Mouse (Mus musculus) myocyte (in vitro differentiated cells): ENCODE data around the gene Rbm47. TPM values are rescaled to one million over a fixed set of nuclear protein-coding genes. Genes with fewer than 3 reads are reported as not detected.

Experiments used
- H3K27me3 ChIP-seq: one replicate; pipeline ENCODE4 v1.6.1; 2011; ENCODE audit not compliant: control insufficient read depth, insufficient read depth, insufficient read length
- H3K36me3 ChIP-seq: one replicate; pipeline ENCODE4 v1.6.1; 2011; ENCODE audit not compliant: control insufficient read depth, insufficient read depth
- H3K4me2 ChIP-seq: one replicate; pipeline ENCODE4 v1.6.1; 2011; ENCODE audit warnings: low read depth, control low read depth
- H3K4me3 ChIP-seq: one replicate; pipeline ENCODE4 v1.5.1; 2011; ENCODE audit warnings: mild to moderate bottlenecking, control low read depth, moderate library complexity
- H3K79me2 ChIP-seq: one replicate; pipeline ENCODE4 v1.6.1; 2011; ENCODE audit not compliant: control insufficient read depth, insufficient read depth
- H3ac ChIP-seq: one replicate; pipeline ENCODE4 v1.6.1; 2011; ENCODE audit not compliant: control insufficient read depth, insufficient read length
- CEBPB ChIP-seq: IDR thresholded peaks from 2 replicates; pipeline ENCODE4 v1.6.1; 2011; ENCODE audit warnings: mild to moderate bottlenecking, moderate library complexity; ENCODE audit not compliant: poor library complexity, insufficient read depth, severe bottlenecking
- E2F4 ChIP-seq: IDR thresholded peaks from one replicate; pipeline ENCODE4 v1.6.1; 2011; ENCODE audit warnings: mild to moderate bottlenecking, control low read depth, moderate library complexity; ENCODE audit not compliant: insufficient read depth
- MAX ChIP-seq: IDR thresholded peaks from one replicate; pipeline ENCODE4 v1.6.1; 2011; ENCODE audit warnings: low read depth, mild to moderate bottlenecking, control low read depth
- MYOD1 ChIP-seq, 3 experiments: IDR thresholded peaks; one replicate each; pipeline ENCODE4 v1.6.1; 2011; ENCODE audit warnings: control low read depth in 2 of 3, low read depth in 2 of 3, mild to moderate bottlenecking in 2 of 3, moderate library complexity in 1 of 3; ENCODE audit not compliant: insufficient read length in 2 of 3, control insufficient read depth in 1 of 3
- MYOG ChIP-seq, 3 experiments: IDR thresholded peaks; one replicate each; pipeline ENCODE4 v1.6.1; 2011; ENCODE audit warnings: control low read depth in 2 of 3, low read depth in 2 of 3, mild to moderate bottlenecking in 2 of 3; ENCODE audit not compliant: insufficient read length in 2 of 3, control insufficient read depth in 1 of 3, insufficient read depth in 1 of 3
- POLR2A ChIP-seq: IDR thresholded peaks from one replicate; pipeline ENCODE4 v1.6.1; 2011; ENCODE audit warnings: low read depth, mild to moderate bottlenecking, control low read depth, moderate library complexity; ENCODE audit not compliant: insufficient read length
- POLR2AphosphoS2 ChIP-seq: IDR thresholded peaks from one replicate; pipeline ENCODE4 v1.6.1; 2011; ENCODE audit warnings: low read depth, control low read depth; ENCODE audit not compliant: insufficient read length
- REST ChIP-seq: IDR thresholded peaks from one replicate; pipeline ENCODE4 v1.6.1; 2011; ENCODE audit warnings: mild to moderate bottlenecking, control low read depth, moderate library complexity; ENCODE audit not compliant: insufficient read depth, insufficient read length
- SRF ChIP-seq: IDR thresholded peaks from one replicate; pipeline ENCODE4 v1.6.1; 2011; ENCODE audit warnings: low read depth; ENCODE audit not compliant: control insufficient read depth, insufficient read length
- TCF12 ChIP-seq: IDR thresholded peaks from one replicate; pipeline ENCODE4 v1.6.1; 2011; ENCODE audit warnings: mild to moderate bottlenecking, control low read depth; ENCODE audit not compliant: poor library complexity, insufficient read depth, severe bottlenecking
- TCF3 ChIP-seq: IDR thresholded peaks from one replicate; pipeline ENCODE4 v1.6.1; 2011; ENCODE audit warnings: low read depth, control low read depth; ENCODE audit not compliant: insufficient read length
- USF1 ChIP-seq: IDR thresholded peaks from one replicate; pipeline ENCODE4 v1.6.1; 2011; ENCODE audit warnings: low read depth, mild to moderate bottlenecking, control low read depth, moderate library complexity
- polyA plus RNA-seq: library from polyadenylated mRNA; unstranded; fragments of >200 nt; fragmentation: generic; extraction: Trizol; gene quantifications from one replicate; pipeline ENCODE4 v1.2.1, GENCODE M21; 2012; ENCODE audit warnings: missing spikeins

Rbm47 gene
- polyA plus RNA-seq, 1 experiment: 0.10 TPM

GRCm38 (mm10) chr5:66039813-66040212 lies 133.1 kb downstream of the Rbm47 start:
- no peak for TF ChIP-seq SRF
- Histone ChIP-seq H3K4me3 (no peak overlapping the region), H3K79me2 (no peaks in the 10 kb centered on the region), H3K4me2 (no peak overlapping the region), H3K36me3 (no peaks in the 10 kb centered on the region), H3K27me3 (no peaks in the 10 kb centered on the region), H3ac (no peak overlapping the region)

- H3K4me2 ChIP-seq: no peak overlapping the region
- H3K36me3 ChIP-seq: no peaks in the 10 kb centered on the region
- TF ChIP-seq USF1: no peak
- no peak for TF ChIP-seq CEBPB
- no peak for TF ChIP-seq MYOD1 (IDR thresholded peaks at IDR 0.05; ENCODE audit: control insufficient read depth in 1 of 3, insufficient read length in 2 of 3, low read depth in 2 of 3)
- TF ChIP-seq SRF: no peak
- no peak for TF ChIP-seq MYOG (IDR thresholded peaks at IDR 0.05; ENCODE audit: control insufficient read depth in 1 of 3, insufficient read depth in 1 of 3, insufficient read length in 2 of 3, low read depth in 2 of 3)
- TF ChIP-seq TCF12: no peak
- no peak for TF ChIP-seq TCF3
- no peak for TF ChIP-seq E2F4
- no peak for TF ChIP-seq REST
- TF ChIP-seq POLR2A: no peak
- no peak for TF ChIP-seq MAX
- no peak for TF ChIP-seq POLR2AphosphoS2
- no peaks in the 10 kb centered on the region for H3K27me3 ChIP-seq
- no peak overlapping the region for H3K4me3 ChIP-seq
- H3ac ChIP-seq: no peak overlapping the region
- H3K79me2 ChIP-seq: no peaks in the 10 kb centered on the region
These were observed 135.9 kb downstream of the Rbm47 start for GRCm38 (mm10) chr5:66037066-66037465.

- TF ChIP-seq MAX (no peak), REST (no peak), TCF12 (no peak), CEBPB (no peak), SRF (no peak), TCF3 (no peak), POLR2AphosphoS2 (no peak), USF1 (no peak), E2F4 (no peak), MYOG (IDR thresholded peaks at IDR 0.05; ENCODE audit: control insufficient read depth in 1 of 3, insufficient read depth in 1 of 3, insufficient read length in 2 of 3, low read depth in 2 of 3) (no peak), POLR2A (no peak), MYOD1 (IDR thresholded peaks at IDR 0.05; ENCODE audit: control insufficient read depth in 1 of 3, insufficient read length in 2 of 3, low read depth in 2 of 3) (no peak)
- no peak overlapping the region for H3ac ChIP-seq
- H3K4me2 ChIP-seq: no peak overlapping the region
- H3K4me3 ChIP-seq: no peak overlapping the region
- H3K36me3 ChIP-seq: no peaks in the 10 kb centered on the region
- no peaks in the 10 kb centered on the region for H3K79me2 ChIP-seq
- H3K27me3 ChIP-seq: no peaks in the 10 kb centered on the region
These were observed 136.4 kb downstream of the Rbm47 start for GRCm38 (mm10) chr5:66036440-66037054.

DNA sequence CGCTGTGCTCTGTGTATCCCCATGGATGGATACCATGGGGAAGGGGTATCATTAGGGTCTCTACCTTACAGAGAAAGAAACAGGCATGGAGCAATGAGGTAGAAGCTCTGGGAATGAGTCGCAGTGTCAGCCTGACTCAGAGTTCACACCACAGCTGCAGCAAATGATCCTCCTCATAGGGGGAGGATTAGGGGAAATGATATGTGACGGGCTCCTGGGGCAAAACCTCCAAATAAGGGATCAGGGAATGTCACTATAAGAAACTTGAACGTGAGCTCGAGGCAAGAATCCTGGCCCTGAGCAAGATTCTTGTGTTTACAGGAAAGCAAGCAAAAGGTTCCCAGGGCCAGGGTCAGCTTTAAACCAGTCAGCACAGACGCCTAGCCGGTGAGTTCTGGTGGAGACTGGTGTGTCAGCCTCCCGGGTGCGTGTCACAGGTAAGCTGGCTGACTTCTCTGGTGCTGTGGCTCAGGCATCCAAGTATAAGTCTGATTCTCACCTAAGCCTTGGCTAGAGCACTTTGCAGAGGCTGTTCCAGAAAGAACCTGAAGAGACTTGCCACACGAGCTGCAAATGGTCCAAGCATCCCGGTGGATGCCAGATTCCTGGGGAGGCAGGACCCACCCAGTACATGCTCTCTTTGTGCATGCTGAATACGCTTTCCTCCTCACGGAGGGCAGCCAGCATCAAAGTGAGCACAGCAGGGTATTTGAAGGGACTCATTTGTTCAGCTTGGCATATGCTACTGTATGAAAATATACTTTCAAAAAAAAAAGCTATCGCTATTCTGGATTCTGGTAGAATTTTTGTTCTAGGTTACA lies 138.3 kb downstream of the Rbm47 start:
- TF ChIP-seq SRF (peak; percentile 8), REST (no peak), POLR2A (no peak), MAX (no peak), MYOD1 (IDR thresholded peaks at IDR 0.05; ENCODE audit: control insufficient read depth in 1 of 3, insufficient read length in 2 of 3, low read depth in 2 of 3) (peak in 1 of 3 experiments; percentile 50), TCF12 (no peak)
- H3K4me2 ChIP-seq: no peak overlapping the region
- no peaks in the 10 kb centered on the region for H3K79me2 ChIP-seq
- H3K4me3 ChIP-seq: no peak overlapping the region
- no peaks in the 10 kb centered on the region for H3K36me3 ChIP-seq
- H3ac ChIP-seq: no peak overlapping the region
- no peaks in the 10 kb centered on the region for H3K27me3 ChIP-seq

GRCm38 (mm10) chr5:66032826-66033225 lies 140.1 kb downstream of the Rbm47 start:
- no peaks in the 10 kb centered on the region for H3K27me3 ChIP-seq

More at GRCm38 (mm10) chr5:66032826-66033225, 140.1 kb downstream of the Rbm47 start:
- no peak overlapping the region for H3K4me3 ChIP-seq
- H3K36me3 ChIP-seq: no peaks in the 10 kb centered on the region
- H3K79me2 ChIP-seq: no peaks in the 10 kb centered on the region
- no peak overlapping the region for H3K4me2 ChIP-seq
- no peak overlapping the region for H3ac ChIP-seq
- no peak for TF ChIP-seq E2F4
- TF ChIP-seq USF1: no peak
- no peak for TF ChIP-seq SRF
- TF ChIP-seq TCF3: no peak
- TF ChIP-seq REST: no peak
- no peak for TF ChIP-seq MAX
- TF ChIP-seq MYOD1 (IDR thresholded peaks at IDR 0.05; ENCODE audit: control insufficient read depth in 1 of 3, insufficient read length in 2 of 3, low read depth in 2 of 3): no peak
- no peak for TF ChIP-seq POLR2A
- no peak for TF ChIP-seq CEBPB
